Mouse (Mus musculus) MEL (cell line): ENCODE measurements around the gene Epb41l4b. TPM values are rescaled to one million over a fixed set of nuclear protein-coding genes. Genes with fewer than 3 reads are reported as not detected.

ENCODE experiments used
- DNase-seq: peaks from one replicate; pipeline ENCODE4 v3.0.0; 2011; ENCODE audit warnings: low read depth, low spot score
- H3K27ac ChIP-seq: 2 replicates; pipeline ENCODE4 v1.5.1; 2012; ENCODE audit warnings: low read depth, mild to moderate bottlenecking, control low read depth, low read length, moderate library complexity; ENCODE audit not compliant: control insufficient read depth
- H3K27me3 ChIP-seq, 2 experiments: fragments of 150-350 bp in 1 of 2; sonication (generic) in 1 of 2; 2 replicates each; pipeline ENCODE4 v1.6.1; 2012; ENCODE audit warnings: low read length in 2 of 2, mild to moderate bottlenecking in 2 of 2, improper control_type of control experiment in 1 of 2, moderate library complexity in 1 of 2; ENCODE audit not compliant: insufficient read depth in 2 of 2, control insufficient read depth in 1 of 2
- H3K36me3 ChIP-seq, 2 experiments: 2 replicates each; pipeline ENCODE4 v1.6.1; 2012 to 2014; ENCODE audit warnings: low read length in 2 of 2, improper control_type of control experiment in 1 of 2, inconsistent platforms in 1 of 2, mild to moderate bottlenecking in 1 of 2; ENCODE audit not compliant: insufficient read depth in 2 of 2, control insufficient read depth in 1 of 2
- H3K4me1 ChIP-seq, 2 experiments: fragments of 150-350 bp in 1 of 2; sonication (generic) in 1 of 2; 2 replicates each; pipeline ENCODE4 v1.6.1; 2012; ENCODE audit warnings: low read length in 2 of 2, improper control_type of control experiment in 1 of 2, mild to moderate bottlenecking in 1 of 2; ENCODE audit not compliant: insufficient read depth in 2 of 2, control insufficient read depth in 1 of 2
- H3K4me3 ChIP-seq, 2 experiments: fragments of 150-350 bp in 1 of 2; sonication (generic) in 1 of 2; 2 replicates each; pipeline ENCODE4 v1.5.1; 2012; ENCODE audit warnings: low read depth in 2 of 2, low read length in 2 of 2, mild to moderate bottlenecking in 2 of 2, moderate library complexity in 2 of 2, control low read depth in 1 of 2, improper control_type of control experiment in 1 of 2; ENCODE audit not compliant: control insufficient read depth in 1 of 2, insufficient read depth in 1 of 2
- H3K79me2 ChIP-seq: 2 replicates; pipeline ENCODE4 v1.6.1; 2012; ENCODE audit warnings: mild to moderate bottlenecking, low read length, moderate library complexity; ENCODE audit not compliant: control insufficient read depth, poor library complexity, insufficient read depth
- H3K9ac ChIP-seq: 2 replicates; pipeline ENCODE4 v1.6.1; 2012; ENCODE audit warnings: low read depth, mild to moderate bottlenecking, control low read depth, low read length, moderate library complexity; ENCODE audit not compliant: control insufficient read depth, poor library complexity, severe bottlenecking
- H3K9me3 ChIP-seq: fragments of 150-350 bp; sonication (generic); replicated peaks from 2 replicates; pipeline ENCODE4 v1.6.1; 2012; ENCODE audit warnings: mild to moderate bottlenecking, low read length, improper control_type of control experiment, moderate library complexity; ENCODE audit not compliant: insufficient read depth
- BHLHE40 ChIP-seq: IDR thresholded peaks from 2 replicates; pipeline ENCODE4 v1.6.1; 2012; ENCODE audit warnings: low read depth, mild to moderate bottlenecking, inconsistent platforms, low read length, improper control_type of control experiment, borderline replicate concordance
- CHD2 ChIP-seq: IDR thresholded peaks from 2 replicates; pipeline ENCODE4 v1.6.1; 2011; ENCODE audit warnings: low read length, improper control_type of control experiment
- CTCF ChIP-seq, 3 experiments: IDR thresholded peaks in 2 of 3; conservative IDR thresholded peaks in 1 of 3; 2 replicates each; pipeline ENCODE4 v1.5.1; 2011 to 2012; ENCODE audit warnings: low read length in 3 of 3, low read depth in 2 of 3, mild to moderate bottlenecking in 2 of 3, improper control_type of control experiment in 1 of 3, inconsistent platforms in 1 of 3, mixed read lengths in 1 of 3, moderate library complexity in 1 of 3; ENCODE audit not compliant: control insufficient read depth in 1 of 3, insufficient read depth in 1 of 3, poor library complexity in 1 of 3, severe bottlenecking in 1 of 3
- E2F4 ChIP-seq: IDR thresholded peaks from 2 replicates; pipeline ENCODE4 v1.6.1; 2011; ENCODE audit warnings: low read depth, low read length, improper control_type of control experiment, borderline replicate concordance
- ELF1 ChIP-seq: IDR thresholded peaks from 2 replicates; pipeline ENCODE4 v1.6.1; 2014; ENCODE audit warnings: low read depth, mild to moderate bottlenecking, inconsistent platforms, low read length, improper control_type of control experiment, moderate library complexity
- EP300 ChIP-seq, 2 experiments: IDR thresholded peaks; 2 replicates each; pipeline ENCODE4 v1.6.1; 2011; ENCODE audit warnings: improper control_type of control experiment in 2 of 2, low read length in 2 of 2, low read depth in 1 of 2, mild to moderate bottlenecking in 1 of 2
- ETS1 ChIP-seq: IDR thresholded peaks from 2 replicates; pipeline ENCODE4 v1.6.1; 2012; ENCODE audit warnings: low read depth, mild to moderate bottlenecking, inconsistent platforms, low read length, improper control_type of control experiment, moderate library complexity
- GATA1 ChIP-seq: IDR thresholded peaks from 2 replicates; pipeline ENCODE4 v1.6.1; 2011; ENCODE audit warnings: low read depth, low read length, improper control_type of control experiment
- HCFC1 ChIP-seq: IDR thresholded peaks from 2 replicates; pipeline ENCODE4 v1.6.1; 2012; ENCODE audit warnings: low read depth, mild to moderate bottlenecking, inconsistent platforms, low read length, improper control_type of control experiment, moderate library complexity
- JUND ChIP-seq: IDR thresholded peaks from 2 replicates; pipeline ENCODE4 v1.6.1; 2011; ENCODE audit warnings: low read depth, mild to moderate bottlenecking, improper control_type of control experiment, low read length
- KAT2A ChIP-seq: conservative IDR thresholded peaks from 2 replicates; pipeline ENCODE4 v1.6.1; 2012; ENCODE audit warnings: low read depth, low read length, improper control_type of control experiment, inconsistent platforms
- MAFK ChIP-seq: IDR thresholded peaks from 2 replicates; pipeline ENCODE4 v1.6.1; 2011; ENCODE audit warnings: low read depth, mild to moderate bottlenecking, low read length, improper control_type of control experiment, borderline replicate concordance
- MAZ ChIP-seq: IDR thresholded peaks from 2 replicates; pipeline ENCODE4 v1.6.1; 2012; ENCODE audit warnings: low read depth, mild to moderate bottlenecking, inconsistent platforms, low read length, improper control_type of control experiment
- NRF1 ChIP-seq: IDR thresholded peaks from 2 replicates; pipeline ENCODE4 v1.6.1; 2014; ENCODE audit warnings: low read depth, mild to moderate bottlenecking, inconsistent platforms, low read length, improper control_type of control experiment, moderate library complexity; ENCODE audit not compliant: poor library complexity, insufficient read depth, severe bottlenecking
- POLR2A ChIP-seq, 2 experiments: IDR thresholded peaks; 2 replicates each; pipeline ENCODE4 v1.6.1; 2011 to 2012; ENCODE audit warnings: low read length in 2 of 2, mild to moderate bottlenecking in 2 of 2, control low read depth in 1 of 2, improper control_type of control experiment in 1 of 2, low read depth in 1 of 2, moderate library complexity in 1 of 2; ENCODE audit not compliant: control insufficient read depth in 1 of 2, insufficient read depth in 1 of 2, poor library complexity in 1 of 2
- POLR2AphosphoS2 ChIP-seq: IDR thresholded peaks from 2 replicates; pipeline ENCODE4 v1.6.1; 2011; ENCODE audit warnings: low read length, improper control_type of control experiment
- POLR2AphosphoS5 ChIP-seq: IDR thresholded peaks from 2 replicates; pipeline ENCODE4 v1.6.1; 2012; ENCODE audit warnings: low read depth, borderline replicate concordance, mild to moderate bottlenecking, inconsistent platforms, low read length, moderate library complexity, mixed read lengths
- RAD21 ChIP-seq: IDR thresholded peaks from 2 replicates; pipeline ENCODE4 v1.6.1; 2011; ENCODE audit warnings: mild to moderate bottlenecking, low read depth, low read length, improper control_type of control experiment
- RCOR1 ChIP-seq: IDR thresholded peaks from 2 replicates; pipeline ENCODE4 v1.6.1; 2012; ENCODE audit warnings: low read depth, mild to moderate bottlenecking, inconsistent platforms, low read length, improper control_type of control experiment
- SMC3 ChIP-seq: IDR thresholded peaks from 2 replicates; pipeline ENCODE4 v1.6.1; 2011; ENCODE audit warnings: low read depth, low read length, improper control_type of control experiment
- TBP ChIP-seq: IDR thresholded peaks from 2 replicates; pipeline ENCODE4 v1.8.0; 2011; ENCODE audit warnings: low read depth, low read length, improper control_type of control experiment
- UBTF ChIP-seq: IDR thresholded peaks from 2 replicates; pipeline ENCODE4 v1.6.1; 2012; ENCODE audit warnings: low read depth, mild to moderate bottlenecking, inconsistent platforms, low read length, improper control_type of control experiment, moderate library complexity, borderline replicate concordance; ENCODE audit not compliant: insufficient read depth
- ZC3H11A ChIP-seq: IDR thresholded peaks from 2 replicates; pipeline ENCODE4 v1.6.1; 2012; ENCODE audit warnings: low read depth, mild to moderate bottlenecking, inconsistent platforms, low read length, improper control_type of control experiment
- ZKSCAN1 ChIP-seq: IDR thresholded peaks from 2 replicates; pipeline ENCODE4 v1.6.1; 2012; ENCODE audit warnings: low read depth, mild to moderate bottlenecking, inconsistent platforms, low read length, improper control_type of control experiment, moderate library complexity
- ZMIZ1 ChIP-seq: IDR thresholded peaks from 2 replicates; pipeline ENCODE4 v1.6.1; 2012; ENCODE audit warnings: low read depth, mild to moderate bottlenecking, inconsistent platforms, low read length, improper control_type of control experiment, moderate library complexity
- polyA plus RNA-seq, 2 experiments: library from polyadenylated mRNA; stranded (reverse) in 1 of 2; unstranded in 1 of 2; fragments of >175 nt in 1 of 2; fragments of >200 nt in 1 of 2; gene quantifications; 2 replicates each; pipeline versions ENCODE4 v1.2.1 to v1.2.4; 2012; ENCODE audit warnings: low replicate concordance in 2 of 2, low read depth in 1 of 2; ENCODE audit not compliant: insufficient read length in 2 of 2, insufficient read depth in 1 of 2, missing spikeins in 1 of 2
- total RNA-seq: library from RNA; depleted of rRNA; stranded (reverse); fragments of 300-350 nt; gene quantifications from 2 replicates; pipeline ENCODE4 v1.2.3, GENCODE M21; 2012

Epb41l4b gene
- total and polyA plus RNA-seq, 3 experiments, result not detected

GRCm38 (mm10) chr4:57116278-57116677 lies 27.0 kb downstream of the Epb41l4b start:
- no peak for DNase-seq
- no peaks in the 10 kb centered on the region for H3K9me3 ChIP-seq
- 0 out of 4 replicates have a peak, but pooled peaks cover 0 to 2% of the 10 kb centered on the region in 2 experiments for H3K4me1 ChIP-seq
- no peak overlapping the region for H3K4me3 ChIP-seq
- no peaks in the 10 kb centered on the region; a peak in 2 of 4 replicates for H3K27me3 ChIP-seq
- no peaks in the 10 kb centered on the region for H3K36me3 ChIP-seq
- no peaks in the 10 kb centered on the region for H3K79me2 ChIP-seq
- TF ChIP-seq ZC3H11A (no peak), POLR2AphosphoS5 (no peak), E2F4 (no peak), CHD2 (no peak), KAT2A (no peak), GATA1 (no peak), RAD21 (no peak), NRF1 (no peak), UBTF (no peak), ELF1 (no peak), ETS1 (no peak), BHLHE40 (no peak)
- H3K9ac ChIP-seq, result no peak overlapping the region
- H3K27ac ChIP-seq, result no peak overlapping the region

DNA sequence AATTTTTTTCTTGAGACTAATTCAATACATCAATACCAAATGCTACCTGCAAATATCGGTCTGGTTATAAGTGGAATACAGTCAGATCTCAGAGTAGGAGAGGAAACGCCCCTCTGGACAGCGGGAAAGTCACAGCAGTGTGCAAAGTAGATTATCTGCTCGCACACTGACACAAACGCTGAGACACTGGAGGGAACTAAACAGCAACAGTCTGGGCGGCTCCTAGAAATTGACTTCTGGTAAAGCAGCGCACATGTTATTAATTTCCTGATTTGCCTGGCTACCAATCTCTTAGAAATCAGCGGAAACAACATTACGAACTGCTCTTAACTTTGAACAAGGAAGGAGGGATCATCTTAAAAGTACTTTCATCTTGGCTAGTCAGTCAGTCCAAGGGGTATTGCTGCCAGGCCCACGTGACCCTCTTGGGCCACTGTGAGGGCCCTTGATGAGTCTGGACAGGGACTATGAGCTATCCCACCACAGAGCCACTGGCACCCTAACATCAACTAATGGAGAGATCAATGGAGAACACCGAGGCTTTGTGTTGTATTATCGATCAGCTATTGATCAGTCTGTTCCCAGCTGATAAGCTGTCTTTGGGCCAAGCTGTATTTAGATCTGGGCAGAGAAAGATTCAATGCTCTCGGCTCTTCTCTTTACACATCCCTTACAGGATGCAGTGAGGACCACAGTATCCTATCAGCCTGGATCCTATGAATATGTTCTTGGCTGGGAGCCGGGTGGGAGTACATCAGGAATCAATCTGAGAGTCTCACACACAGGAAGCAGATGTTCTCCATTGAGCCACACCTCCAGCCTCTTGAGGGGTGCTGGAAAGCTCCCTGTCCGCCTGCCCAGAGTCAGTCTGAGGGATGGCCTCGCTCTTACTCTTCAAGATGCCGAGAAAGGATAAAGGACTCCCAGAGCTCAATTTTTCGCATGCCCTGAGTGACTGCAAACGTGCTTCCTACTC lies 28.3 kb downstream of the Epb41l4b start:
- no peak for TF ChIP-seq ETS1
- no peak for TF ChIP-seq SMC3
- no peak for TF ChIP-seq EP300 (IDR thresholded peaks at IDR 0.05; ENCODE audit: low read depth in 1 of 2, low read length in 2 of 2)
- no peak for TF ChIP-seq GATA1
- no peak for TF ChIP-seq CHD2
- no peak for TF ChIP-seq JUND
- TF ChIP-seq MAZ, result no peak
- no peak for TF ChIP-seq ZMIZ1
- no peak for TF ChIP-seq TBP
- TF ChIP-seq RCOR1, result no peak
- no peak for TF ChIP-seq POLR2A (IDR thresholded peaks at IDR 0.05; ENCODE audit: control insufficient read depth in 1 of 2, insufficient read depth in 1 of 2, low read depth in 1 of 2, low read length in 2 of 2, poor library complexity in 1 of 2)
- no peak for TF ChIP-seq E2F4
- TF ChIP-seq CTCF (IDR thresholded peaks at IDR 0.05 in 2 of 3, conservative IDR thresholded peaks at IDR 0.05 in 1 of 3; ENCODE audit: control insufficient read depth in 1 of 3, insufficient read depth in 1 of 3, low read depth in 2 of 3, low read length in 3 of 3, poor library complexity in 1 of 3, severe bottlenecking in 1 of 3), result no peak
- TF ChIP-seq ZKSCAN1, result no peak
- no peak for TF ChIP-seq MAFK
- no peak for TF ChIP-seq RAD21
- TF ChIP-seq HCFC1, result no peak
- no peak for TF ChIP-seq POLR2AphosphoS2
- no peak for DNase-seq
- Histone ChIP-seq H3K27me3 (no peaks in the 10 kb centered on the region; a peak in 2 of 4 replicates), H3K36me3 (no peaks in the 10 kb centered on the region), H3K9ac (no peak overlapping the region), H3K79me2 (no peaks in the 10 kb centered on the region), H3K4me3 (no peak overlapping the region), H3K9me3 (no peaks in the 10 kb centered on the region), H3K27ac (no peak overlapping the region), H3K4me1 (0 out of 4 replicates have a peak, but pooled peaks cover 0 to 2% of the 10 kb centered on the region in 2 experiments)
